Mouse (Mus musculus) ES-E14 (cell line): Measurements from ENCODE around the gene Gpank1.

Source experiments
- HCFC1 ChIP-seq: IDR thresholded peaks from 2 replicates; pipeline ENCODE4 v1.6.1; 2012; ENCODE audit warnings: low read length, inconsistent platforms, borderline replicate concordance; ENCODE audit not compliant: insufficient read depth
- MAFK ChIP-seq: IDR thresholded peaks from 2 replicates; pipeline ENCODE4 v1.6.1; 2014; ENCODE audit warnings: mild to moderate bottlenecking, low read depth, low read length, inconsistent platforms; ENCODE audit not compliant: insufficient read depth
- ZC3H11A ChIP-seq: IDR thresholded peaks from 2 replicates; pipeline ENCODE4 v1.6.1; 2012; ENCODE audit warnings: low read depth, mild to moderate bottlenecking, inconsistent platforms, low read length, borderline replicate concordance

DNA sequence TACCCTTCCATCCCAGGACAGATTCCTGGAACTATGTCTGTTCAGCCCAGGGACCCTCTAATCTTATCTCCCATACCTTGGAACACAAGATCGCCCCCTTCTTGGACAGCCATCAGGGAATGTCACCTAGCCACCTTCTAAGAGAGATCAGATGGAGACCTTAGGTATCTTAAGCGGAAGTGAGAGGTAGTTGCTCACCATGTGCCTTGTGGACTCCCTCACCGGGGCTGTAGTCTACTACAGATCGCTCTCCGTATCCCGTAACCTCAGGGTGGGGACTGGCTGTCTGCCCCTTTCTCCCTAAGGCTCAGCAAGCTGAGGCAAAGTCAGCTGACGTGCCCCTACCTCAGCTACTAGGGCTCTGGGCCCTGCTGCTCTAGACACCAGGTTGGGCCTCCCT is 17.2 kb upstream of the Gpank1 start:
- TF ChIP-seq ZC3H11A (no peak), HCFC1 (no peak), MAFK (no peak)
